Mouse (Mus musculus): Measurements from ENCODE around the gene Mto1.
A peak's percentile ranks its signal among the peaks of the same experiment; 100 is the strongest.

- TF ChIP-seq CTCF (IDR thresholded peaks at IDR 0.05 in 2 of 3, conservative IDR thresholded peaks at IDR 0.05 in 1 of 3; ENCODE audit: control insufficient read depth in 1 of 3, insufficient read depth in 1 of 3, low read depth in 2 of 3, low read length in 3 of 3, poor library complexity in 1 of 3, severe bottlenecking in 1 of 3) (peak in 2 of 3 experiments; percentile 4 to 35; a peak in 2 of 6 replicates), SIN3A (IDR thresholded peaks at IDR 0.05; ENCODE audit: low read length) (no peak), ETS1 (IDR thresholded peaks at IDR 0.05; ENCODE audit: low read depth, low read length) (no peak), SMC3 (IDR thresholded peaks at IDR 0.05; ENCODE audit: low read depth, low read length) (no peak; the same call in 1 of the 2 replicates), POLR2A (IDR thresholded peaks at IDR 0.05; ENCODE audit: control insufficient read depth in 1 of 2, insufficient read depth in 1 of 2, low read depth in 1 of 2, low read length in 2 of 2, poor library complexity in 1 of 2) (no peak), USF1 (IDR thresholded peaks at IDR 0.05; ENCODE audit: low read depth, low read length) (no peak), CHD2 (IDR thresholded peaks at IDR 0.05; ENCODE audit: low read length) (no peak), MAX (IDR thresholded peaks at IDR 0.05; ENCODE audit: low read length) (no peak), POLR2AphosphoS2 (IDR thresholded peaks at IDR 0.05; ENCODE audit: low read length) (no peak), E2F4 (IDR thresholded peaks at IDR 0.05; ENCODE audit: borderline replicate concordance, low read depth, low read length) (no peak), ZMIZ1 (IDR thresholded peaks at IDR 0.05; ENCODE audit: low read depth, low read length) (no peak), EP300 (IDR thresholded peaks at IDR 0.05; ENCODE audit: low read depth in 1 of 2, low read length in 2 of 2) (no peak), ELF1 (IDR thresholded peaks at IDR 0.05; ENCODE audit: low read depth, low read length) (no peak), GABPA (IDR thresholded peaks at IDR 0.05; ENCODE audit: low read depth, low read length) (no peak)
Observed at GRCm38 (mm10) chr9:78432471-78432870, 15.5 kb upstream of the Mto1 start.
